Mouse (Mus musculus): ENCODE measurements around the gene Spata31d1d. TPM values are rescaled to one million over a fixed set of nuclear protein-coding genes. Genes with fewer than 3 reads are reported as not detected.
"Not testable (repeated sequence)": the region's sequence is repeated elsewhere in the genome, so short reads cannot be mapped to it uniquely, and the experiment has no call there.

The Spata31d1d gene
- polyA plus RNA-seq, 2 experiments, result 0.03 TPM; not detected in 1

- no peak overlapping the region for H3K9ac ChIP-seq (ENCODE audit: low read depth, low read length, severe bottlenecking)
- TF ChIP-seq POLR2A (IDR thresholded peaks at IDR 0.05; ENCODE audit: borderline replicate concordance, extremely low read depth, insufficient read depth, insufficient read length), result no peak
- ATAC-seq (ENCODE audit: low FRiP score, low read depth), result no peak
- no peak overlapping the region for H3K4me2 ChIP-seq (replicated peaks; ENCODE audit: low read depth, low read length, severe bottlenecking)
- H3K9me3 ChIP-seq (ENCODE audit: control insufficient read depth, low read length), result no peaks in the 10 kb centered on the region
- H3K27me3 ChIP-seq (ENCODE audit: control insufficient read depth, insufficient read depth, low read length), result no peaks in the 10 kb centered on the region
- H3K36me3 ChIP-seq (ENCODE audit: control insufficient read depth, insufficient read depth, low read length), result no peaks in the 10 kb centered on the region
- H3K27ac ChIP-seq (replicated peaks; ENCODE audit: low read depth, low read length), result no peak overlapping the region
- no peak for DNase-seq (ENCODE audit: low spot score)
- 77% methylated on average over 10 of the region's 10 CpGs for WGBS
- H3K4me1 ChIP-seq (ENCODE audit: control insufficient read depth, insufficient read depth, low read length), result no peaks in the 10 kb centered on the region
- H3K4me3 ChIP-seq (replicated peaks; ENCODE audit: low read length), result no peak overlapping the region
These were observed 10.1 kb upstream of the Spata31d1d start for GRCm38 (mm10) chr13:59741697-59742096.

- Histone ChIP-seq H3K27ac (replicated peaks; ENCODE audit: low read depth, low read length) (no peak overlapping the region), H3K27me3 (ENCODE audit: control insufficient read depth, insufficient read depth, low read length) (no peaks in the 10 kb centered on the region), H3K9me3 (ENCODE audit: control insufficient read depth, low read length) (no peaks in the 10 kb centered on the region), H3K4me3 (replicated peaks; ENCODE audit: low read length) (no peak overlapping the region), H3K4me1 (ENCODE audit: control insufficient read depth, insufficient read depth, low read length) (no peaks in the 10 kb centered on the region), H3K36me3 (ENCODE audit: control insufficient read depth, insufficient read depth, low read length) (no peaks in the 10 kb centered on the region), H3K4me2 (replicated peaks; ENCODE audit: low read depth, low read length, severe bottlenecking) (no peak overlapping the region), H3K9ac (ENCODE audit: low read depth, low read length, severe bottlenecking) (no peak overlapping the region)
- no peak for TF ChIP-seq POLR2A (IDR thresholded peaks at IDR 0.05; ENCODE audit: borderline replicate concordance, extremely low read depth, insufficient read depth, insufficient read length)
- DNase-seq (ENCODE audit: low spot score), result no peak
- 82% methylated on average over 11 of the region's 11 CpGs for WGBS
- no peak for ATAC-seq (ENCODE audit: low FRiP score, low read depth)
These were observed 9.5 kb upstream of the Spata31d1d start for GRCm38 (mm10) chr13:59741096-59741495.

- no peaks in the 10 kb centered on the region for H3K9me3 ChIP-seq (ENCODE audit: control insufficient read depth, low read length)
- no peaks in the 10 kb centered on the region for H3K4me1 ChIP-seq (ENCODE audit: control insufficient read depth, insufficient read depth, low read length)
- H3K27ac ChIP-seq (replicated peaks; ENCODE audit: low read depth, low read length), result no peak overlapping the region
- DNase-seq (ENCODE audit: low spot score) (no peak), ATAC-seq (ENCODE audit: low FRiP score, low read depth) (no peak)
- H3K4me3 ChIP-seq (replicated peaks; ENCODE audit: low read length), result no peak overlapping the region
- TF ChIP-seq POLR2A (IDR thresholded peaks at IDR 0.05; ENCODE audit: borderline replicate concordance, extremely low read depth, insufficient read depth, insufficient read length), result no peak
- no peak overlapping the region for H3K4me2 ChIP-seq (replicated peaks; ENCODE audit: low read depth, low read length, severe bottlenecking)
- H3K36me3 ChIP-seq (ENCODE audit: control insufficient read depth, insufficient read depth, low read length), result no peaks in the 10 kb centered on the region
- 88% methylated on average over 4 of the region's 4 CpGs for WGBS
- no peaks in the 10 kb centered on the region for H3K27me3 ChIP-seq (ENCODE audit: control insufficient read depth, insufficient read depth, low read length)
- no peak overlapping the region for H3K9ac ChIP-seq (ENCODE audit: low read depth, low read length, severe bottlenecking)
These were observed 7.8 kb upstream of the Spata31d1d start for GRCm38 (mm10) chr13:59739397-59739796.

- Histone ChIP-seq H3K27ac (replicated peaks; ENCODE audit: low read depth, low read length) (no peak overlapping the region), H3K4me1 (ENCODE audit: control insufficient read depth, insufficient read depth, low read length) (no peaks in the 10 kb centered on the region), H3K36me3 (ENCODE audit: control insufficient read depth, insufficient read depth, low read length) (no peaks in the 10 kb centered on the region), H3K4me2 (replicated peaks; ENCODE audit: low read depth, low read length, severe bottlenecking) (no peak overlapping the region), H3K27me3 (ENCODE audit: control insufficient read depth, insufficient read depth, low read length) (no peaks in the 10 kb centered on the region), H3K4me3 (replicated peaks; ENCODE audit: low read length) (no peak overlapping the region), H3K9ac (ENCODE audit: low read depth, low read length, severe bottlenecking) (no peak overlapping the region), H3K9me3 (ENCODE audit: control insufficient read depth, low read length) (no peaks in the 10 kb centered on the region)
- DNase-seq (ENCODE audit: low spot score), result no peak
- no peak for TF ChIP-seq POLR2A (IDR thresholded peaks at IDR 0.05; ENCODE audit: borderline replicate concordance, extremely low read depth, insufficient read depth, insufficient read length)
- 78% methylated on average over 2 of the region's 2 CpGs for WGBS
- ATAC-seq (ENCODE audit: low FRiP score, low read depth), result no peak
These were observed 6.9 kb upstream of the Spata31d1d start for GRCm38 (mm10) chr13:59738455-59738854.

- Histone ChIP-seq H3K4me1 (ENCODE audit: control insufficient read depth, insufficient read depth, low read length) (no peaks in the 10 kb centered on the region), H3K27ac (replicated peaks; ENCODE audit: low read depth, low read length) (no peak overlapping the region), H3K27me3 (ENCODE audit: control insufficient read depth, insufficient read depth, low read length) (no peaks in the 10 kb centered on the region), H3K9me3 (ENCODE audit: control insufficient read depth, low read length) (no peaks in the 10 kb centered on the region), H3K9ac (ENCODE audit: low read depth, low read length, severe bottlenecking) (no peak overlapping the region), H3K4me2 (replicated peaks; ENCODE audit: low read depth, low read length, severe bottlenecking) (no peak overlapping the region), H3K4me3 (replicated peaks; ENCODE audit: low read length) (no peak overlapping the region), H3K36me3 (ENCODE audit: control insufficient read depth, insufficient read depth, low read length) (no peaks in the 10 kb centered on the region)
- DNase-seq (ENCODE audit: low spot score) (peak; percentile 29), ATAC-seq (ENCODE audit: low FRiP score, low read depth) (peak; percentile 37; the same call in 1 of the 2 replicates)
- 32% methylated on average over 3 of the region's 3 CpGs for WGBS
- no peak for TF ChIP-seq POLR2A (IDR thresholded peaks at IDR 0.05; ENCODE audit: borderline replicate concordance, extremely low read depth, insufficient read depth, insufficient read length)
These were observed 3.6 kb upstream of the Spata31d1d start for GRCm38 (mm10) chr13:59735190-59735589.

GRCm38 (mm10) chr13:59734347-59734746 is 2.8 kb upstream of the Spata31d1d start:
- not testable (repeated sequence) for H3K27me3 ChIP-seq (ENCODE audit: control insufficient read depth, insufficient read depth, low read length); H3K4me3 ChIP-seq (replicated peaks; ENCODE audit: low read length); H3K9me3 ChIP-seq (ENCODE audit: control insufficient read depth, low read length); H3K36me3 ChIP-seq (ENCODE audit: control insufficient read depth, insufficient read depth, low read length); H3K27ac ChIP-seq (replicated peaks; ENCODE audit: low read depth, low read length); H3K4me2 ChIP-seq (replicated peaks; ENCODE audit: low read depth, low read length, severe bottlenecking); H3K9ac ChIP-seq (ENCODE audit: low read depth, low read length, severe bottlenecking); H3K4me1 ChIP-seq (ENCODE audit: control insufficient read depth, insufficient read depth, low read length); DNase-seq (ENCODE audit: low spot score); ATAC-seq (ENCODE audit: low FRiP score, low read depth)
- WGBS, result 42% methylated on average over 6 of the region's 6 CpGs

All from limb, embryonic 14.5 days (tissue).